Mouse (Mus musculus): ENCODE data around the gene Pard3b. TPM values are rescaled to one million over a fixed set of nuclear protein-coding genes. Genes with fewer than 3 reads are reported as not detected.

Pard3b gene
- polyA plus RNA-seq, 1 experiment from 2014 or later, result 11.4 TPM

- no peaks in the 10 kb centered on the region for H3K9me3 ChIP-seq
- H3K4me3 ChIP-seq, result no peak overlapping the region
- H3K36me3 ChIP-seq, result no peaks in the 10 kb centered on the region
- WGBS, result 65% methylated on average over 6 of the region's 6 CpGs
- no peak overlapping the region for H3K9ac ChIP-seq
- no peak overlapping the region for H3K27ac ChIP-seq
- H3K4me2 ChIP-seq, result no peak overlapping the region
- H3K4me1 ChIP-seq (replicated peaks), result peaks cover 8% of the 10 kb centered on the region; the same call in 1 of the 2 replicates
- no peaks in the 10 kb centered on the region for H3K27me3 ChIP-seq
- no peak for ATAC-seq (ENCODE audit: low FRiP score)
Observed at GRCm38 (mm10) chr1:62654436-62654835, 1015.8 kb downstream of the Pard3b start.

- WGBS, result 44% methylated on average over 8 of the region's 8 CpGs
- Histone ChIP-seq H3K27me3 (no peaks in the 10 kb centered on the region), H3K4me3 (no peak overlapping the region), H3K9ac (no peak overlapping the region), H3K4me2 (no peak overlapping the region), H3K9me3 (0 out of 2 replicates have a peak, but pooled peaks cover 5% of the 10 kb centered on the region), H3K4me1 (replicated peaks) (peaks cover 4% of the 10 kb centered on the region), H3K36me3 (no peaks in the 10 kb centered on the region), H3K27ac (no peak overlapping the region)
- ATAC-seq (ENCODE audit: low FRiP score), result peak; percentile 52; the same call in 1 of the 2 replicates
Observed at GRCm38 (mm10) chr1:62664960-62665645, 1026.5 kb downstream of the Pard3b start.

- Histone ChIP-seq H3K4me2 (no peak overlapping the region), H3K36me3 (no peaks in the 10 kb centered on the region), H3K27me3 (no peaks in the 10 kb centered on the region), H3K4me1 (replicated peaks) (peaks cover 4% of the 10 kb centered on the region), H3K27ac (no peak overlapping the region), H3K9me3 (0 out of 2 replicates have a peak, but pooled peaks cover 5% of the 10 kb centered on the region), H3K9ac (no peak overlapping the region), H3K4me3 (no peak overlapping the region)
- 78% methylated on average over 5 of the region's 5 CpGs for WGBS
- ATAC-seq (ENCODE audit: low FRiP score), result no peak
Observed at GRCm38 (mm10) chr1:62665771-62666730, 1027.4 kb downstream of the Pard3b start.

- H3K9ac ChIP-seq, result no peak overlapping the region
- 0 out of 2 replicates have a peak, but pooled peaks cover 5% of the 10 kb centered on the region for H3K9me3 ChIP-seq
- WGBS, result 86% methylated on average over 5 of the region's 5 CpGs
- H3K27me3 ChIP-seq, result no peaks in the 10 kb centered on the region
- no peak overlapping the region for H3K4me2 ChIP-seq
- no peak for ATAC-seq (ENCODE audit: low FRiP score)
- no peak overlapping the region for H3K27ac ChIP-seq
- no peaks in the 10 kb centered on the region for H3K36me3 ChIP-seq
- peaks cover 4% of the 10 kb centered on the region for H3K4me1 ChIP-seq (replicated peaks)
- H3K4me3 ChIP-seq, result no peak overlapping the region
Observed at GRCm38 (mm10) chr1:62666780-62667179, 1028.2 kb downstream of the Pard3b start.

DNA sequence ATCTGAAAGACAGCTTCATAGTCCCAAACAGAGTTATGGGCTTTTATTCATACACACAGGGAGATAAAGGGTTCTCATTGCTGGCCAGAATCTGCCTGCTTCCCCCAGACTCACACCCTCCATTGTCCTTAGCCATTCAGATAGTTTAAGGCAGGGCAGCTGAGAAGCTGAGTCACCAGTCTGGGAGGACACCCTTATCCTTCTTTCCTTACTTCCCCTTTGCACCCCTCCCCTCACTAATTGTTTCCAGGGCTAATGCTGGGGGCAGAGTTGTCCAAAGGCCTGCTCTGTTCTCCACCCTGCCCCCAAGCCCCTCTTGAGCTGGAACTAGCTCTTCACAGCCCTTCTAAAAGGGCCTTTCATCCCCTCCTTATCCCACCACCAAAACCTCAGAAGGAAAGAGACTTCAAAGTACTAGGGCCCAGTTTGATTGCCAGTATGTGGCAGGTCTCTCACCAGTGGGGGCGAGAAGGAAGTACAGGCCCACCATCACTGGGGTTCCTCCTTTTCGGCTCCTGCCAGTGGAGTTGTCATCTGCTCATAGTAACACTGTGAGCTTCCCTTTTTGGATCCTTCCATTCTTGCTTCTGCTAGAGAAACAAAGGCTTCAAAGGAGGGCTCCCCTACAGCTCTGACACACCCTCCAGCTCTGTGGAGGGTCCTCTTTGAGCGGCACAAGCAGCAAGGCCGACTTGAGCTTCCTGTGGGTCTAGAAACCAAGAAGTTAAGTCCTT, 1040.2 kb downstream of the Pard3b start:
- Histone ChIP-seq H3K4me1 (replicated peaks) (peaks cover 19% of the 10 kb centered on the region), H3K4me2 (no peak overlapping the region), H3K9ac (no peak overlapping the region), H3K27ac (no peak overlapping the region), H3K9me3 (peaks cover 4% of the 10 kb centered on the region; the same call in 1 of the 2 replicates), H3K4me3 (no peak overlapping the region), H3K27me3 (no peaks in the 10 kb centered on the region), H3K36me3 (no peaks in the 10 kb centered on the region)
- WGBS, result 39% methylated on average over 4 of the region's 4 CpGs
- no peak for ATAC-seq (ENCODE audit: low FRiP score)

DNA sequence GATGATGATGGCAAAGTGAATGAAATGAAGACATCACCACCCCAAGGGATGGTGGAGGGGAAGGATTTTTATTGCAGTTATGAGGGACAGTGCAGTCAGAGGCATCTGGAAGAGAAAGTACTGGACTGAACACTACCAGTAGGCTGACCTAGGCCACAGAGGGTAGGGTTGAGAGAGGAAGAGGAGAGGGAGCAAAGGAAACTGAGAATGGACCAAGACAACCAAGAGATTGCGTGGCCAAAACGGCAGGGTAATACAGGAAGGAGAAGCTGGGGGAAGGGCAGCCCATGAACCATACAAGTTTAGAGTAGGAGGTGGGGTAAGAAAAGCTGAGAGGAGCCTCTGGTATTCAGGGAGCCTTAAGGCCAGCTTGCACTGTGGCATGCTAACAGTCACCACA, 1040.8 kb downstream of the Pard3b start:
- Histone ChIP-seq H3K27me3 (no peaks in the 10 kb centered on the region), H3K27ac (no peak overlapping the region), H3K4me1 (replicated peaks) (peaks cover 19% of the 10 kb centered on the region), H3K36me3 (no peaks in the 10 kb centered on the region), H3K4me3 (no peak overlapping the region), H3K9me3 (peaks cover 4% of the 10 kb centered on the region; the same call in 1 of the 2 replicates), H3K4me2 (no peak overlapping the region), H3K9ac (no peak overlapping the region)
- ATAC-seq (ENCODE audit: low FRiP score), result no peak
- WGBS, result 87% methylated on average over 2 of the region's 2 CpGs

DNA sequence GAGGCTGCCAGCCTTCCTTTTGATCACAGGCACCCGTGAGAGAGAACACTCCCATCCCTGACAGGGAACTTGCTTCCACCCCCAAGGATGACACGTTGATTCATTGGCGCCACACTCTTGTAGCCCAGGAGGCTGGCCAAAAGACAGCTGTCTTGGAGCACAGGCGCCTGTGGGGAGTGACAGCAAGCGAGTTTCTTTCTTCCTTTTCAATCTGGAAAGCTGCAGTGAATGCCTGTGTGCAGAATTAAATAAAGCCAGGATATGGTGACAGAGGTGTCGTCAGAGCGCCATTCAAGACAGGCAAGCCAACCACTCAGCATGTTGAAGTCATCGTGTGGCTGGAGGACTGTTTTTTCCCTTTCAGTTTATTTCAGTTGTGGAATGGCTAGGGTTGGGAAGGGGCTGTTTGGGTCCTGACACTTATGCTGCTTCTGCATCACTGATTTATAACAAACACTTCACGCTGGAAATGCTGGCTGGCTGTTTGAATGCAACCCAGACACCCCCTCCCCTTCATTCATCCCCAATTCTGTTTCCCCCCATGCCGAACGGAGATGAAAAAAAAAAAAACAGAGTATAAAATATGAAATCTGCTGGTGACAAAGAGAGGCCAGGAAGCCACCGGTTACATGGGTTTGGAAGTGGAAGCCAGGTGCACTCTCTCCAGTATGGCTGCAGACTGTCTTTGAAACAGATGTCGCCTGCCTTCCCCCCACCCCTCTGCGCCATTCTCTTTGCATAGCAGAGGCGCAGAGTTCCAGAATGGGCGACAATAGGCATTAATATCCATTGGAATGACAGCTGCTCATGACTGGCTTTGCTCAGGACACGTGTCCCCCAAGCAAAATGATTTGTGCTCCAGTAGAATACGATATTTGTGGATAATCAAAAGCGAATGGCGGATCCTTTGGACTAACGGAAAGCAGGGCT, 1044.1 kb downstream of the Pard3b start:
- Histone ChIP-seq H3K4me2 (peak overlapping the region; percentile 36), H3K9ac (peak overlapping the region; percentile 52), H3K27ac (peak overlapping the region; percentile 76), H3K9me3 (peaks cover under 1% of the 10 kb centered on the region; the same call in 1 of the 2 replicates), H3K4me1 (replicated peaks) (peaks cover 19% of the 10 kb centered on the region), H3K4me3 (peak overlapping the region; percentile 4; the same call in 1 of the 2 replicates), H3K36me3 (no peaks in the 10 kb centered on the region), H3K27me3 (no peaks in the 10 kb centered on the region)
- 25% methylated on average over 21 of the region's 21 CpGs for WGBS
- peak; percentile 84 for ATAC-seq (ENCODE audit: low FRiP score)

DNA sequence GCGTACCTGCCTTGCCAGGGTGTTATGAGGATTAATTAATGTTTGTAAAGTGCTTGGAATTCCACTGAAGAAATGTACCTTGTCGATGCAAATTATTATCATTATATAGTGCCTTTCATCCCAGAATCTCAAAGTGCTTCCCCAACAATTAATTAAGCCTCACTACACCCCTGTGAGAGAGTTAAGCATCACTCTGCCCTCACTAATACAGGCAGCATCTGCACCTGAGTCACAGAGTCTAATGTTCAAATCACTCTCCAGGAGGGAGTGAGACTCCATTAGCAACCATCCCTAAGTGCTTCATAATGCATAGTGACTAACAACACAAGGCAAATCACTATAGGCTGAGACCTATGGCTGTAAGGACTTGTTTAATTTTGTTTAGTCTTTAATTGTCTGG, 1044.9 kb downstream of the Pard3b start:
- Histone ChIP-seq H3K4me3 (no peak overlapping the region), H3K9me3 (no peaks in the 10 kb centered on the region), H3K4me1 (replicated peaks) (peaks cover 19% of the 10 kb centered on the region), H3K27me3 (no peaks in the 10 kb centered on the region), H3K27ac (peak overlapping the region; percentile 76; the same call in 1 of the 2 replicates), H3K36me3 (no peaks in the 10 kb centered on the region), H3K9ac (no peak overlapping the region), H3K4me2 (no peak overlapping the region; the same call in 1 of the 2 replicates)
- ATAC-seq (ENCODE audit: low FRiP score), result peak; percentile 74; the same call in 1 of the 2 replicates
- 65% methylated on average over 2 of the region's 2 CpGs for WGBS

DNA sequence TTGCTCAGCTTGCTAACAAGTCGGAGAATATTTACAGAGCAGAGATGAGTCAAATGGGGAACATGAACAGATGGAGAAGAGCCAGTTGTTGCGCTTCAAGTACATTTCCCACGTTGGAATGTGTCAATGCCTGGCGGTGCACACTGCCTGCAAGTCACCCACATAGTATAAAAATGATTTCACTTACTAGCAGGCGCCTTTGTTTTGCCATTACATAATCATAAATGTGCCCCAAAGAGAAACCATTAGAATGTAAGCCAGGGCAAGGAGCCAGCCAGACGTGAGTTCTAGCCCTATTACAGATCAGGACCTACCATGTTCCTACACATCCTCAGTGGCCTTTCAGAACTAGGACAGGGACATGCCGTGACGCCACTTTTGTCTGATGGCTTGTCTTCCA, 1048.9 kb downstream of the Pard3b start:
- no peaks in the 10 kb centered on the region for H3K9me3 ChIP-seq
- no peaks in the 10 kb centered on the region for H3K36me3 ChIP-seq
- no peak overlapping the region for H3K27ac ChIP-seq
- H3K4me2 ChIP-seq, result no peak overlapping the region
- H3K4me3 ChIP-seq, result no peak overlapping the region
- WGBS, result 87% methylated on average over 8 of the region's 8 CpGs
- ATAC-seq (ENCODE audit: low FRiP score), result no peak
- H3K27me3 ChIP-seq, result no peaks in the 10 kb centered on the region; the same call in 1 of the 2 replicates
- peaks cover 12% of the 10 kb centered on the region for H3K4me1 ChIP-seq (replicated peaks)
- no peak overlapping the region for H3K9ac ChIP-seq

- 92% methylated on average over 6 of the region's 6 CpGs for WGBS
- no peak for ATAC-seq (ENCODE audit: low FRiP score)
Observed at GRCm38 (mm10) chr1:62691175-62691574, 1052.6 kb downstream of the Pard3b start.

More at GRCm38 (mm10) chr1:62691175-62691574, 1052.6 kb downstream of the Pard3b start:
- Histone ChIP-seq H3K27ac (no peak overlapping the region), H3K4me2 (no peak overlapping the region), H3K36me3 (no peaks in the 10 kb centered on the region), H3K4me1 (replicated peaks) (0 out of 2 replicates have a peak, but pooled peaks cover 2% of the 10 kb centered on the region), H3K4me3 (no peak overlapping the region), H3K9ac (no peak overlapping the region), H3K9me3 (no peaks in the 10 kb centered on the region), H3K27me3 (no peaks in the 10 kb centered on the region; the same call in 1 of the 2 replicates)

Data from hindbrain, embryonic 13.5 days (tissue).